8 mouse cellular contexts compared by ENCODE assay signal in genomic region chr1:191317591-191318196, GRCm38 (mm10). TPM values are rescaled to one million over a fixed set of nuclear protein-coding genes. Genes with fewer than 3 reads are reported as not detected.
DNase-seq lines count a peak whose midpoint lies in the region; ATAC-seq and TF ChIP-seq lines count a peak whose summit lies in the region.

Gene Nenf, minus strand, starts transcription at chr1:191318194.

- peak within 1 kb of the TSS; percentile 87 for H3K4me2 ChIP-seq in hindbrain, embryonic 15.5 days

- peak within 1 kb of the TSS; percentile 93 for H3K9ac ChIP-seq in hindbrain, embryonic 15.5 days

- peak; percentile 87 to 95 for DNase-seq in adrenal gland, adult (ENCODE audit: inconsistent age in 2 of 2, low spot score in 1 of 2)
- peak; percentile 88 for DNase-seq in gastrocnemius, adult 2 months
- peak; percentile 66 to 70 for DNase-seq in left cerebral cortex, adult 8-10 months (ENCODE audit: low spot score in 2 of 2)
- peak; percentile 74 to 75 for DNase-seq in right cerebral cortex, postnatal 10 days (ENCODE audit: low spot score in 2 of 2)
- DNase-seq in urinary bladder, postnatal 25 days (ENCODE audit: low spot score): peak; percentile 76

- peak; percentile 48 for TF ChIP-seq CTCF in gastrocnemius, adult 2 months (IDR thresholded peaks at IDR 0.05)

- no peaks in the 10 kb centered on the region for H3K27me3 ChIP-seq in hindbrain, embryonic 15.5 days

- peak within 1 kb of the TSS; percentile 95 for H3K27ac ChIP-seq in gastrocnemius, adult 2 months
- peak within 1 kb of the TSS; percentile 78 for H3K27ac ChIP-seq in hindbrain, embryonic 15.5 days (replicated peaks)

- peak within 1 kb of the TSS; percentile 81 for H3K4me3 ChIP-seq in gastrocnemius, adult 2 months
- peak within 1 kb of the TSS; percentile 76 for H3K4me3 ChIP-seq in hindbrain, embryonic 15.5 days

- no peaks in the 10 kb centered on the region for H3K36me3 ChIP-seq in hindbrain, embryonic 15.5 days

- ATAC-seq in common myeloid progenitor, adult 5-6 weeks (replicated peaks; ENCODE audit: low read depth, poor library complexity, severe bottlenecking): peak; percentile 76
- ATAC-seq in hindbrain, embryonic 15.5 days (ENCODE audit: low FRiP score, low read depth): peak; percentile 87
- ATAC-seq in megakaryocyte, adult 5-6 weeks (ENCODE audit: poor library complexity, severe bottlenecking): peak; percentile 85

- peaks cover 16% of the 10 kb centered on the region for H3K4me1 ChIP-seq in hindbrain, embryonic 15.5 days (replicated peaks)

- intact Hi-C loops in gastrocnemius, adult 2 months (cut with DNase I): no loop called here

- no peaks in the 10 kb centered on the region for H3K9me3 ChIP-seq in hindbrain, embryonic 15.5 days

- under 1% methylated on average over 48 of the region's 54 CpGs for WGBS in hindbrain, embryonic 15.5 days

RNA-seq across cellular contexts. Expression of gene Nenf, which starts in this region (rescaled TPM):
- total RNA-seq in common myeloid progenitor, adult 5-6 weeks (2017): 15.9 and 19.2 TPM in 2 replicates
- 10 to 100 TPM; 68.3 to 69.6 TPM for total RNA-seq in gastrocnemius, adult 2 months (2021)
- polyA plus RNA-seq in hindbrain, embryonic 15.5 days (2015; fragmentation: Nextera tagmentation; extraction: Ambion mirVana): 138 TPM in 2 replicates
- 10 to 100 TPM; 70.3 to 81.7 (median 76.9) TPM for total RNA-seq in left cerebral cortex, adult 8-10 months (2022)
- 14.9 and 15.1 TPM in 2 replicates for total RNA-seq in megakaryocyte, adult 5-6 weeks (2015)
- total RNA-seq in megakaryocyte, adult 5-6 weeks (2017): 4.6 and 6.3 TPM in 2 replicates

Comparison
In these comparisons a context has a peak if more than half of its experiments do, and no peak if none do; other contexts are left out.
1. Peak in every context shown above with its lines: DNase-seq, ATAC-seq, H3K4me3 ChIP-seq and H3K27ac ChIP-seq.